Mouse (Mus musculus): ENCODE measurements around the gene Rufy3. TPM values are rescaled to one million over a fixed set of nuclear protein-coding genes. Genes with fewer than 3 reads are reported as not detected.

The Rufy3 gene
- total and polyA plus RNA-seq, 2 experiments from 2014 or later, result 248 to 250 TPM

DNA sequence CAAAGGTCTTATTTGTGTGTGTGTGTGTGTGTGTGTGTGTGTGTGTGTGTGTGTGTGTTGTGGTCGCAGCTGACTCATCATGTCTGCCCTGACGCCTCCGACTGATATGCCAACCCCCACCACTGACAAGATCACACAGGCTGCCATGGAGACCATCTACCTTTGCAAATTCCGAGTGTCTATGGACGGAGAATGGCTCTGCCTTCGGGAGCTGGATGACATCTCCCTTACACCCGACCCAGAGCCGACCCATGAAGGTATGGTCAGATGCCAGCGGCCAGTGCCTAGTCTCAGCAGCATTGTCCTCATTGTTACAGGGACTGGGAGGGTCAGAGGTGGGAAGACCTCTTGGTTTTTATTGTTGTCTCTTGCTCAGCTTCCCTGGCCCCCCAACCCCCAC is 19.2 kb downstream of the Rufy3 start:
- TF ChIP-seq CTCF (IDR thresholded peaks at IDR 0.05), result no peak
- 6% methylated on average over 9 of the region's 9 CpGs for WGBS
- H3K27me3 ChIP-seq (ENCODE audit: insufficient read depth, low read length), result no peaks in the 10 kb centered on the region

DNA sequence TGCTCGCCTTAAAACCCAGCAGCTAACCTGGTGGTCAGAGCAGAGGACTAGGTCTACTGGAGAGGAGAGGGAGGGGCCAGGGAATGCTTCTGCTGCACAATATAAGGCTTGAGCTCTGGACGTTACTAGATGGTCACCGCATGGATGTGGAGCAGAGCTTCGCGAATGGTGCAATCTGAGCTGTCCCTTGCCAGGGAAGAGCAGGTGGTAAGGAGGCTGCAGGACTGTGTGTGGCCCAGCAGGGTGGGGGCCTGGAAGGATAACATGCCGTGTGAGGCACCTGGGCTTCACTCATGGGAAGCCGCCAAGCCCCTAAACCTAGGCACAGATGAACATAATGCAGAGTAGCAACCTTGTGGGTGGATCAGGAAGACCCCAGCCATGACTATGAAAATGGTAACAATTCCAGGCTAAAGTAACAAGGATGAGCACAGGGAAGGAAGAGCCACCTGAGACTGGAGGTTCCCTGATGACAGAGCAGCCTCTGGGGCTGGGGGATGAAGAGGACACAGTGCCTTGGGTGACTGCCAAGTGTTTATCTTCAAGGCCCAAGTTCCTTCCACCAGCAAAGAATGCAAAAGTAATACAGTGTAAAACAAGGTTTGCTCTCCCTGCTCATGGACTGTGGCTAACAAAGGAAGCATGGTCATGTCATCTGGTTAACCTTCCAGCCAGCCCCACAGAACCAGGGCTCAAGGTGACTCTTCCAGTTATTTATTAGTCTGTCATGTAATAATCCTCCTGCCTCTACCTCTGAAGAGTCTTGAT is 21.8 kb downstream of the Rufy3 start:
- TF ChIP-seq CTCF (IDR thresholded peaks at IDR 0.05), result no peak
- peaks cover 19% of the 10 kb centered on the region for H3K4me1 ChIP-seq (ENCODE audit: insufficient read depth, low read length)
- peak overlapping the region; percentile 62 for H3K27ac ChIP-seq (ENCODE audit: low read depth, low read length)

More for the DNA sequence above, 19.2 kb downstream of the Rufy3 start:
- ATAC-seq (ENCODE audit: low FRiP score), result peak; percentile 76
- H3K9ac ChIP-seq (replicated peaks; ENCODE audit: low read length, poor library complexity, severe bottlenecking), result peak overlapping the region; percentile 69
- peak overlapping the region; percentile 77 for H3K27ac ChIP-seq (ENCODE audit: low read depth, low read length)
- DNase-seq (ENCODE audit: low spot score), result peak; percentile 68
- H3K4me1 ChIP-seq (ENCODE audit: insufficient read depth, low read length), result peaks cover 19% of the 10 kb centered on the region
- H3K9me3 ChIP-seq (ENCODE audit: low read length), result no peaks in the 10 kb centered on the region
- H3K36me3 ChIP-seq (ENCODE audit: insufficient read depth, low read length), result no peaks in the 10 kb centered on the region
- H3K4me3 ChIP-seq (ENCODE audit: low read depth, low read length), result peak overlapping the region; percentile 71
- peak overlapping the region; percentile 77 for H3K4me2 ChIP-seq (ENCODE audit: low read depth, low read length, poor library complexity, severe bottlenecking)

DNA sequence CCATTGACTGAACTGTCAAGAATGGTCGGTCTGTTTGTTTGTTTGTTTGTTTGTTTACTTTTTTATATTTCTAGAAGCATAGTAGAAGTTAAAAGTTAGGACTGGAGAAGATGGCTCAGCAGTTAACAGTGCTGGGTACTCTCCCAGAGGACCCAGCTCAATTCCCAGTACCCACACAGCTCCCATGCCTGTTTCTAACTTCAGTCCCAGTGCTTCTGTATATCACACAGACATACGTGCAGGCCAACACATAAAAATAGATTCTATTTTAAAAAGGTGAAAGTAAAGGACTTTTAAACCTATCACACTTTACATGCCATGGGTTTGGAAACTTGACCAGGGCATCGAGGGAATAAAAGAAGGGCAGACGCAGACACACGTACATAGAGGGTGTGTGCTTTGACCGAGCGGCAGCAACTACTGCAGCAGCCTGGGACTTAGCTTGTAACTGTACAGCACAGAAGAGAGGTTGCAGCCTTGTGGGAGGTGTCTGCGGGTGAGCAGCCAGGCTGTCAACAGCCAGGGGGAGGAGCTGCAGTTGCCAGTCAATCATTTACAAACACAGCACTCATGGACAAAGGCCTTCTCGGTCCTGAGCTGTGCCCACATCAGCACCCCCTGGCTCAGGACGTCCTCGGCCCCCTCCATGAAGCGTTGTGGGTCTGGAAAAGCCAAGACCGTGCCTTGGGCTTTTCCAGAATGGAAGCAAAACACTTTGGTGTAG is 22.5 kb downstream of the Rufy3 start:
- ATAC-seq (ENCODE audit: low FRiP score) (no peak), DNase-seq (ENCODE audit: low spot score) (peak; percentile 51)
- peak overlapping the region; percentile 77 for H3K4me2 ChIP-seq (ENCODE audit: low read depth, low read length, poor library complexity, severe bottlenecking)
- no peaks in the 10 kb centered on the region for H3K36me3 ChIP-seq (ENCODE audit: insufficient read depth, low read length)
- no peaks in the 10 kb centered on the region for H3K27me3 ChIP-seq (ENCODE audit: insufficient read depth, low read length)
- H3K27ac ChIP-seq (ENCODE audit: low read depth, low read length), result no peak overlapping the region
- H3K4me1 ChIP-seq (ENCODE audit: insufficient read depth, low read length), result peaks cover 19% of the 10 kb centered on the region
- H3K9me3 ChIP-seq (ENCODE audit: low read length), result no peaks in the 10 kb centered on the region
- H3K9ac ChIP-seq (replicated peaks; ENCODE audit: low read length, poor library complexity, severe bottlenecking), result peak overlapping the region; percentile 51
- TF ChIP-seq CTCF (IDR thresholded peaks at IDR 0.05), result peak; percentile 28
- H3K4me3 ChIP-seq (ENCODE audit: low read depth, low read length), result peak overlapping the region; percentile 71
- WGBS, result 21% methylated on average over 13 of the region's 13 CpGs

More for the DNA sequence above, 21.8 kb downstream of the Rufy3 start:
- DNase-seq (ENCODE audit: low spot score), result no peak
- WGBS, result 51% methylated on average over 7 of the region's 7 CpGs
- Histone ChIP-seq H3K36me3 (ENCODE audit: insufficient read depth, low read length) (no peaks in the 10 kb centered on the region), H3K27me3 (ENCODE audit: insufficient read depth, low read length) (no peaks in the 10 kb centered on the region), H3K9me3 (ENCODE audit: low read length) (no peaks in the 10 kb centered on the region), H3K4me3 (ENCODE audit: low read depth, low read length) (peak overlapping the region; percentile 71), H3K9ac (replicated peaks; ENCODE audit: low read length, poor library complexity, severe bottlenecking) (peak overlapping the region; percentile 51), H3K4me2 (ENCODE audit: low read depth, low read length, poor library complexity, severe bottlenecking) (peak overlapping the region; percentile 77)
- ATAC-seq (ENCODE audit: low FRiP score), result no peak

DNA sequence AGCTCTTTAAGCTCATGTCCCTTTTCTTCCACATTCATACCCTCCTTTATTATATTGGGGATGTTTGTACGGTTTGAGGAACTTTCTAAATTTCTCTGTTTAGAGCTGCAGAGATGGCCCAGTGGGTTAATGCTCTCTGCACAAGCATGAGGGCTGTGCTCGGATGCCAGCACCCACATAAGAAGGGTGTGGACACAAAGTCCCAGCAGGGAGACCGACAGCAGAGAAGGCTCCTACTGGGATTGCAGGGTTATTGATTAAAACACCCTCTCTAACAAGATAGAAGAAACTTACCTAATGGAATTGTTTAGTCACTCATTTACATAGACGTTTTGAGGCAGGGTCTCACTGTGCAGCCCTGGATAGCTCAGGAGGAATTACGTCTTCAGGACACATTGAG is 23.6 kb downstream of the Rufy3 start:
- Histone ChIP-seq H3K4me2 (ENCODE audit: low read depth, low read length, poor library complexity, severe bottlenecking) (peak overlapping the region; percentile 22), H3K9ac (replicated peaks; ENCODE audit: low read length, poor library complexity, severe bottlenecking) (no peak overlapping the region), H3K9me3 (ENCODE audit: low read length) (no peaks in the 10 kb centered on the region), H3K4me3 (ENCODE audit: low read depth, low read length) (no peak overlapping the region), H3K36me3 (ENCODE audit: insufficient read depth, low read length) (peaks cover 3% of the 10 kb centered on the region; the same call in 1 of the 2 replicates), H3K27ac (ENCODE audit: low read depth, low read length) (no peak overlapping the region), H3K27me3 (ENCODE audit: insufficient read depth, low read length) (no peaks in the 10 kb centered on the region), H3K4me1 (ENCODE audit: insufficient read depth, low read length) (peaks cover 19% of the 10 kb centered on the region)
- no peak for TF ChIP-seq CTCF (IDR thresholded peaks at IDR 0.05)
- ATAC-seq (ENCODE audit: low FRiP score) (no peak), DNase-seq (ENCODE audit: low spot score) (no peak)
- 52% methylated on average over 5 of the region's 5 CpGs for WGBS

DNA sequence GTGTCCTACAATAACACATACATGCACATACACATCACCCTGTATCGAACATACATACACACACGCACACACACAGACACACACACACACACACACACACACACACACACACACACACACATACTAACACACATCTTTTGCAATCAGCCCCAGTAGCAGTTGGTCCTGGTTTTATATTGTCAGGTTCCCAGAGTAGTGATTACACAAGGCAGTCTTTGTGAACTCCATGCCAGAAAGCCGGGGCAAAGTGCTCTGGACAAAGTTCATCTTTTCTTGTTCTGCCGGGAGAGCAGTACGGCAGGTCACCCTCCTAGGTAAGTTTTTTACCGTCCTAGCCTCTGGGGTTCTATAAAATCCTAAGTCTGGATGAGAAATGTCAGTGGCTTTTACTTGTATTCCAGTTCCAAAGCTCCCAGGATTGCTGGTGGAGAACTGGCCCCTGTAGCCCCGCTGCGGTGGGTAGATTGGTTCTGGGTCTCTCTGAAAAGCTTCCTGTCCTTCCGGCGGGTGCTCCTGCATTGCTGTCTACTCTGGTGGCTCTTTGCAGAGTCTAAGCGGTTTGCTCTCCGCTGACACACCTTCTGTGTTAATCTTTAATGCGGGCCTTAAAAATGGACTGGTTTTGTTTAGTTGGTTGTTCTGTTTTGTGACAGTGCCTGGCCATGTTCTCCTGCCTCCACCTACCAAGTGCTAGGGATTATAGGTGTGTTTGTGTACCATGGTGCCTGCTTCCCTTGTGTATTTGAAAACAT is 28.8 kb downstream of the Rufy3 start:
- no peak for DNase-seq (ENCODE audit: low spot score)
- H3K4me2 ChIP-seq (ENCODE audit: low read depth, low read length, poor library complexity, severe bottlenecking), result no peak overlapping the region
- no peak for ATAC-seq (ENCODE audit: low FRiP score)
- H3K9ac ChIP-seq (replicated peaks; ENCODE audit: low read length, poor library complexity, severe bottlenecking), result no peak overlapping the region
- no peaks in the 10 kb centered on the region for H3K4me1 ChIP-seq (ENCODE audit: insufficient read depth, low read length)
- H3K4me3 ChIP-seq (ENCODE audit: low read depth, low read length), result no peak overlapping the region
- TF ChIP-seq CTCF (IDR thresholded peaks at IDR 0.05), result no peak
- H3K27ac ChIP-seq (ENCODE audit: low read depth, low read length), result no peak overlapping the region
- WGBS, result 91% methylated on average over 13 of the region's 13 CpGs
- peaks cover 11% of the 10 kb centered on the region for H3K36me3 ChIP-seq (ENCODE audit: insufficient read depth, low read length)
- H3K27me3 ChIP-seq (ENCODE audit: insufficient read depth, low read length), result no peaks in the 10 kb centered on the region
- no peaks in the 10 kb centered on the region for H3K9me3 ChIP-seq (ENCODE audit: low read length)
